Mouse (Mus musculus) lung, embryonic 16.5 days (tissue): ENCODE measurements around the gene Rhebl1. TPM values are rescaled to one million over a fixed set of nuclear protein-coding genes. Genes with fewer than 3 reads are reported as not detected.

Source experiments
- ATAC-seq: fragments of 200-750 bp; cut with Nextera tagmentation; 2 replicates; pipeline ENCODE4 v1.8.0; 2017; ENCODE audit warnings: low read depth, mild to moderate bottlenecking, moderate library complexity
- H3K27ac ChIP-seq: fragments of 300-500 bp; sonication (generic); 2 replicates; pipeline ENCODE4 v1.5.1; 2014; ENCODE audit warnings: mild to moderate bottlenecking, control low read depth, low read length
- H3K27me3 ChIP-seq: fragments of 300-500 bp; sonication (generic); 2 replicates; pipeline ENCODE4 v1.6.1; 2014; ENCODE audit warnings: low read depth, low read length, mixed read lengths; ENCODE audit not compliant: control insufficient read depth, insufficient read depth
- H3K36me3 ChIP-seq: fragments of 300-500 bp; sonication (generic); 2 replicates; pipeline ENCODE4 v1.6.1; 2014; ENCODE audit warnings: low read length; ENCODE audit not compliant: control insufficient read depth, insufficient read depth
- H3K4me1 ChIP-seq: fragments of 300-500 bp; sonication (generic); replicated peaks from 2 replicates; pipeline ENCODE4 v1.6.1; 2014; ENCODE audit warnings: low read length, mixed read lengths; ENCODE audit not compliant: control insufficient read depth, insufficient read depth
- H3K4me2 ChIP-seq: fragments of 300-500 bp; sonication (generic); 2 replicates; pipeline ENCODE4 v1.6.1; 2014; ENCODE audit warnings: low read depth, low read length, control low read depth
- H3K4me3 ChIP-seq: fragments of 300-500 bp; sonication (generic); 2 replicates; pipeline ENCODE4 v1.5.1; 2014; ENCODE audit warnings: mild to moderate bottlenecking, low read length, control low read depth
- H3K9ac ChIP-seq: fragments of 300-500 bp; sonication (generic); 2 replicates; pipeline ENCODE4 v1.6.1; 2014; ENCODE audit warnings: low read length, control low read depth
- H3K9me3 ChIP-seq: fragments of 300-500 bp; sonication (generic); 2 replicates; pipeline ENCODE4 v1.6.1; 2016; ENCODE audit warnings: low read length; ENCODE audit not compliant: control insufficient read depth
- WGBS: fragments of 180-500 bp; shearing (Covaris S2); extraction: QIAGEN DNeasy Blood & Tissue Kit; methylation state at CpG from one replicate; pipeline ENCODE4 v1.1.7; 2014; 5-methylcytosine and 5-hydroxymethylcytosine counted together
- polyA plus RNA-seq: library from polyadenylated mRNA; unstranded; fragments of >200 nt; fragmentation: Nextera tagmentation; extraction: Ambion mirVana; gene quantifications from 2 replicates; pipeline ENCODE4 v1.2.1, GENCODE M21; 2015

Rhebl1 gene
- polyA plus RNA-seq, 1 experiment from 2014 or later, result 9.4 TPM

GRCm38 (mm10) chr15:98917538-98918498, 23.5 kb upstream of the Rhebl1 start, which contains the start of gene Lmbr1l:
Gene Lmbr1l, minus strand, starts transcription at chr15:98918231.
- H3K27me3 ChIP-seq, result no peaks in the 10 kb centered on the region
- peak; percentile 98 for ATAC-seq
- peak within 1 kb of the TSS; percentile 96 for H3K27ac ChIP-seq
- H3K4me1 ChIP-seq, result peaks cover 9% of the 10 kb centered on the region
- H3K9ac ChIP-seq, result peak within 1 kb of the TSS; percentile 82
- peak within 1 kb of the TSS; percentile 80 for H3K4me3 ChIP-seq
- no peaks in the 10 kb centered on the region for H3K9me3 ChIP-seq
- H3K36me3 ChIP-seq, result no peaks in the 10 kb centered on the region
- WGBS, result under 1% methylated on average over 82 of the region's 82 CpGs
- peak within 1 kb of the TSS; percentile 81 for H3K4me2 ChIP-seq

- H3K27me3 ChIP-seq, result no peaks in the 10 kb centered on the region
- peak overlapping the region; percentile 96 for H3K27ac ChIP-seq
Measured at GRCm38 (mm10) chr15:98917091-98917490, 22.8 kb upstream of the Rhebl1 start.

GRCm38 (mm10) chr15:98916016-98916415, 21.7 kb upstream of the Rhebl1 start:
- no peaks in the 10 kb centered on the region for H3K27me3 ChIP-seq
- H3K27ac ChIP-seq, result no peak overlapping the region
- peaks cover 9% of the 10 kb centered on the region for H3K4me1 ChIP-seq
- peaks cover 10% of the 10 kb centered on the region for H3K36me3 ChIP-seq
- 92% methylated on average over 4 of the region's 4 CpGs for whole genome bisulfite sequencing
- no peak overlapping the region for H3K9ac ChIP-seq
- no peak overlapping the region for H3K4me3 ChIP-seq
- no peak for ATAC-seq
- H3K4me2 ChIP-seq, result peak overlapping the region; percentile 81; the same call in 1 of the 2 replicates
- H3K9me3 ChIP-seq, result no peaks in the 10 kb centered on the region

More at GRCm38 (mm10) chr15:98917091-98917490, 22.8 kb upstream of the Rhebl1 start:
- Histone ChIP-seq H3K9ac (peak overlapping the region; percentile 82), H3K9me3 (no peaks in the 10 kb centered on the region), H3K4me1 (peaks cover 9% of the 10 kb centered on the region), H3K4me2 (peak overlapping the region; percentile 81), H3K36me3 (peaks cover 3% of the 10 kb centered on the region; the same call in 1 of the 2 replicates), H3K4me3 (peak overlapping the region; percentile 80)
- ATAC-seq, result no peak
- 0% methylated on average over 14 of the region's 14 CpGs for WGBS

- no peak overlapping the region for H3K9ac ChIP-seq
- H3K4me2 ChIP-seq, result no peak overlapping the region
- H3K36me3 ChIP-seq, result peaks cover 15% of the 10 kb centered on the region
- no peak for ATAC-seq
- H3K27me3 ChIP-seq, result no peaks in the 10 kb centered on the region
- no peaks in the 10 kb centered on the region for H3K9me3 ChIP-seq
- WGBS, result 84% methylated on average over 6 of the region's 6 CpGs
- no peak overlapping the region for H3K27ac ChIP-seq
- peaks cover 9% of the 10 kb centered on the region for H3K4me1 ChIP-seq
- H3K4me3 ChIP-seq, result no peak overlapping the region
Measured at GRCm38 (mm10) chr15:98914903-98915302, 20.6 kb upstream of the Rhebl1 start.

- 31% methylated on average over 10 of the region's 10 CpGs for WGBS
- ATAC-seq, result no peak
- peaks cover 26% of the 10 kb centered on the region for H3K36me3 ChIP-seq
Measured at GRCm38 (mm10) chr15:98904692-98905091, 10.4 kb upstream of the Rhebl1 start.

GRCm38 (mm10) chr15:98902600-98902999, 8.3 kb upstream of the Rhebl1 start:
- WGBS, result 83% methylated on average over 2 of the region's 2 CpGs
- Histone ChIP-seq H3K4me3 (no peak overlapping the region), H3K9me3 (no peaks in the 10 kb centered on the region), H3K4me1 (peaks cover 7% of the 10 kb centered on the region), H3K27ac (no peak overlapping the region), H3K4me2 (no peak overlapping the region), H3K27me3 (peaks cover 16% of the 10 kb centered on the region), H3K9ac (no peak overlapping the region), H3K36me3 (peaks cover 18% of the 10 kb centered on the region)
- no peak for ATAC-seq

More at GRCm38 (mm10) chr15:98904692-98905091, 10.4 kb upstream of the Rhebl1 start:
- H3K4me2 ChIP-seq, result no peak overlapping the region
- H3K27me3 ChIP-seq, result no peaks in the 10 kb centered on the region
- H3K27ac ChIP-seq, result no peak overlapping the region
- no peaks in the 10 kb centered on the region for H3K9me3 ChIP-seq
- H3K4me1 ChIP-seq, result no peaks in the 10 kb centered on the region
- no peak overlapping the region for H3K4me3 ChIP-seq
- no peak overlapping the region for H3K9ac ChIP-seq

- ATAC-seq, result no peak
- peaks cover 12% of the 10 kb centered on the region for H3K36me3 ChIP-seq
- no peak overlapping the region for H3K4me2 ChIP-seq
- H3K4me3 ChIP-seq, result no peak overlapping the region
- peaks cover 8% of the 10 kb centered on the region for H3K4me1 ChIP-seq
- peaks cover 26% of the 10 kb centered on the region for H3K27me3 ChIP-seq
- H3K9ac ChIP-seq, result no peak overlapping the region
- WGBS, result 60% methylated on average over 1 of the region's 1 CpGs
- no peak overlapping the region for H3K27ac ChIP-seq
- H3K9me3 ChIP-seq, result no peaks in the 10 kb centered on the region
Measured at GRCm38 (mm10) chr15:98901530-98901929, 7.2 kb upstream of the Rhebl1 start.

- Histone ChIP-seq H3K4me3 (peak within 1 kb of the TSS; percentile 28), H3K9me3 (no peaks in the 10 kb centered on the region), H3K4me2 (peak within 1 kb of the TSS; percentile 46), H3K9ac (peak within 1 kb of the TSS; percentile 5; the same call in 1 of the 2 replicates), H3K27me3 (peaks cover 57% of the 10 kb centered on the region), H3K36me3 (no peaks in the 10 kb centered on the region; the same call in 1 of the 2 replicates), H3K27ac (no peak within 1 kb of the TSS), H3K4me1 (peaks cover 36% of the 10 kb centered on the region)
- WGBS, result under 1% methylated on average over 41 of the region's 41 CpGs
- ATAC-seq, result peak; percentile 42; the same call in 1 of the 2 replicates
Measured at GRCm38 (mm10) chr15:98897928-98898800, 3.8 kb upstream of the Rhebl1 start, which contains the start of gene Dhh. Gene Dhh, minus strand, starts transcription at chr15:98898540.
